Mouse (Mus musculus) megakaryocyte, embryonic 14.5 days (primary cell): ENCODE results near the gene Sema3f. TPM values are rescaled to one million over a fixed set of nuclear protein-coding genes. Genes with fewer than 3 reads are reported as not detected.

Experiments
- H3K27me3 ChIP-seq: replicated peaks from 2 replicates; pipeline ENCODE3; 2012; ENCODE audit warnings: inconsistent platforms
- H3K36me3 ChIP-seq: replicated peaks from 2 replicates; pipeline ENCODE3; 2012; ENCODE audit warnings: low read length, inconsistent platforms, mixed read lengths
- H3K4me1 ChIP-seq: 2 replicates; pipeline ENCODE4 v1.6.1; 2012; ENCODE audit warnings: inconsistent platforms
- H3K4me3 ChIP-seq: replicated peaks from 2 replicates; pipeline ENCODE3; 2012; ENCODE audit warnings: moderate library complexity, mild to moderate bottlenecking, inconsistent platforms
- H3K9me3 ChIP-seq: 2 replicates; pipeline ENCODE4 v1.6.1; 2012; ENCODE audit warnings: inconsistent platforms
- FLI1 ChIP-seq: IDR thresholded peaks from 2 replicates; pipeline ENCODE4 v1.6.1; 2012; ENCODE audit warnings: low read length, inconsistent platforms, mixed read lengths
- GATA1 ChIP-seq: IDR thresholded peaks from 3 replicates; pipeline ENCODE4 v1.6.1; 2012; ENCODE audit warnings: mixed read lengths, low read length, inconsistent platforms, borderline replicate concordance
- polyA plus RNA-seq: library from polyadenylated mRNA; stranded (reverse); fragments of >175 nt; gene quantifications from 2 replicates; pipeline ENCODE4 v1.2.3, GENCODE M21; 2012; ENCODE audit warnings: low replicate concordance; ENCODE audit not compliant: insufficient read depth

Sema3f gene
- polyA plus RNA-seq, 1 experiment: not detected

- H3K36me3 ChIP-seq: peaks cover 29% of the 10 kb centered on the region
- no peaks in the 10 kb centered on the region for H3K9me3 ChIP-seq
- H3K4me3 ChIP-seq: peak overlapping the region; percentile 15
- peaks cover 29% of the 10 kb centered on the region for H3K4me1 ChIP-seq
- H3K27me3 ChIP-seq: peaks cover 46% of the 10 kb centered on the region
- TF ChIP-seq FLI1: no peak
- TF ChIP-seq GATA1: no peak
These were observed 25.3 kb upstream of the Sema3f start for GRCm38 (mm10) chr9:107735356-107736184.

DNA sequence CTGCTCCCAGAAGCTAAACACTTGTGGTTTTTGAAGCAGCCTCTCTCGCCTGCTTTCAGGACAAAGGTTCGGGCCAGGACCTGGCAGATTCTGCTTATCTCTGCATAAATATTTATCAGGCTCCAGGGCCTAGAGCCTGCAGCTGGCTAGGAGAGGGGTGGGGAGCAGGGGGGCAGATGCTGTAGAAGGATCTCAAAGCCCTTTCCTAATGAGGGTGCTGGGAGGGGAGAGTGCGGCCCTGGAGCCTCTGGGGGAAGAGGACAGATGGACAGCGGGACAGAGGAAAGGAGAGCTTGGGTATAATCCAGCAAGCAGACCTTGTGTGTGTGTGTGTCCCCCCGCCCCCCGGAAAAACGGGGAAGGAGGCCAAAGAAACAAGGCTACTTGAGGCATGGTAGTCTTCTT is 24.3 kb upstream of the Sema3f start:
- peaks cover 52% of the 10 kb centered on the region for H3K27me3 ChIP-seq
- H3K4me3 ChIP-seq: no peak overlapping the region
- H3K9me3 ChIP-seq: no peaks in the 10 kb centered on the region
- no peak for TF ChIP-seq GATA1
- no peak for TF ChIP-seq FLI1
- peaks cover 19% of the 10 kb centered on the region for H3K36me3 ChIP-seq
- H3K4me1 ChIP-seq: peaks cover 33% of the 10 kb centered on the region

DNA sequence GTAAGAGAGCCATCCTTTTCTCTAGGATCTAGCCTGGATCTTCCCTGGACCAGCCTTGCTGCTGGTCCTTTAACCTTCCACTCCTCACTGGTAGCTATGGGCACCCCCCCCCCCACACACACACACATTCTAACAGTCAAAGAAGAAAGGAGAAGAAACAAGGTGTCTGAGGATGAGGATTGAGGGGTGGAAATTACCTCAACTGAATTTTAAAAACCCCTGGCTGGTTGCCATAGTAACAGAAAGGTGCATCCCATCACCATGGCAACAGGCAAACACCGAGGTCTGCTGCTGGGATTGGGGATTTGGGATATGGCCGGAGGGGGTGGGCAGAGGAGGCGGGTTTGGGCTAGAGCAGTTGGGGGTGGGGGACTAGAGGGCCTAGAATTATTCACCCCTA is 19.4 kb upstream of the Sema3f start:
- H3K4me1 ChIP-seq: peaks cover 43% of the 10 kb centered on the region
- TF ChIP-seq GATA1: no peak
- TF ChIP-seq FLI1: no peak
- no peaks in the 10 kb centered on the region for H3K9me3 ChIP-seq
- H3K36me3 ChIP-seq: no peaks in the 10 kb centered on the region
- no peak overlapping the region for H3K4me3 ChIP-seq
- peaks cover 60% of the 10 kb centered on the region for H3K27me3 ChIP-seq

DNA sequence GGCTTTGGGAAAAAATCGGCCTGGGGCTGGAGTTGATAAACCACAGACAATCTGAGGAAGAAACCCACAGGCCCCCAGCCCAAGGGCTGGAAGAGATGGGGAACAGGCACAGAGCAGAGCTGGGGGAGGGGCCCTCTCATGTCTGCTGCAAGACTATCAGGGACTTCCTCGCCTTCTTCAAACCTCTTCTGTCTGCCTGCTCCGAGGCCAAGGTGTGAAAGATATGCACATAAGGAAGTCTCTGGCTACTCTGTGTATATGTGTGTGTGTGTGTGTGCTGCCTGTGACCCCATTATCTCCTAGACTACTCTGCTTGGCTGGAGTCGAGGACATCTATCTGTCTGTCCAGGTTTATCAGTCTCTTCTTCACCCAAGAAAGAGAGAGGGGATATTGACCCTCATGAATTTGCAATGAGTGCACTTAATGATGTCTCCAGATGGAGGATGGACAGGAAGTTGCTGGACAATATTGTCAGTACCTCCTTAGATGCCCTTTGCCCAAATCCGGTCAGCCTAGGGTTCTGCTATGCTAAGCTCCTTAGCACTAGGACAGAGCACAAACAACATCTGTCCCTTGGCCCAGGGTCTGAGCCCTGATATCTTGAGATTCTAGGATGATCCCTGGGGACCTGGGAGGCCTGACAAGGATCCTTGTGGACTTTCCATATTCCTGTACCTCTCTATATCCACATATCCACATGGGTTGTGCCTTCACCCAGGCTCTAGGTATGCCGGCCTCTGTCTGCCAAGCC is 18.8 kb upstream of the Sema3f start:
- H3K27me3 ChIP-seq: peaks cover 54% of the 10 kb centered on the region
- TF ChIP-seq FLI1 (no peak), GATA1 (no peak)
- H3K4me1 ChIP-seq: peaks cover 43% of the 10 kb centered on the region
- H3K9me3 ChIP-seq: no peaks in the 10 kb centered on the region
- no peak overlapping the region for H3K4me3 ChIP-seq
- no peaks in the 10 kb centered on the region for H3K36me3 ChIP-seq

DNA sequence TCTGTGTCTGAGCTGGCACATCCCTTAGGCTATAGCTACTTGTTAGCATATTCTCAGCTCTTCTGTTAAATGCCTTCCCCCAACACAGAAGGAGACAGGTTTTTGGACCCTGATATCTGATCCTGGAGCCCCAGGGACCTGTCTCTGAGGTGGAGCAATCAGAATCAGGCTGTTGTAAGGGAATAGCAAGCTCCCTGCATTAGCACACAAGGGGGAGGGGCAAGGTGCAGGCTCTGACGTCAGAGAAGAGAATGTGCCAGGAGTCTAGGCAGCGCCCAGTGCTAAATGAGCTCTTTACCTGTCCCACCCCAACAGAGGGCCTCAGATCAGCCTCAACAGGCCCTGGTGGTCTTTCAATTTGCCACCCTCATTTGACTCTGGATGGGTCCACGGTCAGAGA is 16.8 kb upstream of the Sema3f start:
- Histone ChIP-seq H3K4me3 (no peak overlapping the region), H3K4me1 (peaks cover 56% of the 10 kb centered on the region), H3K36me3 (no peaks in the 10 kb centered on the region), H3K9me3 (no peaks in the 10 kb centered on the region), H3K27me3 (peaks cover 57% of the 10 kb centered on the region)
- TF ChIP-seq FLI1 (no peak), GATA1 (no peak)

- H3K27me3 ChIP-seq: peaks cover 61% of the 10 kb centered on the region
- H3K4me1 ChIP-seq: peaks cover 63% of the 10 kb centered on the region
- no peak overlapping the region for H3K4me3 ChIP-seq
- H3K9me3 ChIP-seq: no peaks in the 10 kb centered on the region
- H3K36me3 ChIP-seq: no peaks in the 10 kb centered on the region
- no peak for TF ChIP-seq FLI1
- no peak for TF ChIP-seq GATA1
These were observed 14.5 kb upstream of the Sema3f start for GRCm38 (mm10) chr9:107724796-107725195.

DNA sequence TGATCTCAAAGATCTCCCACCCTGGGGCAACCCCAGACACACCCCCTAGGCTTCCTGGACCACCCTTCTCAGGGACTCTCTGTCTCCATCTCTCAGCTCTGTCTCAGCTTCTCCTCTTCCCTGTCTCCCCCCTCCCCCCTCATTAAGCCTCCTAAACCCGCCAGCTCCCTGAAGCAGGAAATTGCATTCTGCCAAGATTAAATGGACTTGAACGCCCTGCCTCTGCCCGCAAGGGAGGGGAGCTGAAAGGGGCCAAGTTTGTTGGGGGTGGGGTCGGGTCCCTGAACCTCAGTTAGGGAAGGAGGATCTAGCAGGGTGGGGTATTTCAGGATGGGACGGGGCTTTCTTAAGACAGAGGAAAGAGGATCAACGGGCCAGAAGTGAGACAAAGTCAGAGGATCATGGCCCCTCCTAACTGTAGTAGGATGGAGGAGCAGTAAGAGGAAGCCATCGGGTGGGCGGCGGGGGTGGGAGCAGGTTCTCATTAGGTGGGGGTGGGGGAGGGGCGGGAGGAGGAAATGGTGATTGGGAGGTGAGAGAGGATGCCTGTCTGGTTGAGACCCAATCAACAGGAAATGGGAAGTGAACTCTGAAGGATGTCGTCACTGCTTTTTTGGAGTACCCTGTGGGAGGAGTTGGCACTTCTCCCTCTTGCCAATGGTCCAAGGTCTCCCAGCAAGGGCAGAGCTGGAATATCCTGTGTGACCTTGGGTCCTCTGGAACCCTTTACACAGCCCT is 13.7 kb upstream of the Sema3f start:
- Histone ChIP-seq H3K27me3 (peaks cover 61% of the 10 kb centered on the region), H3K4me1 (peaks cover 61% of the 10 kb centered on the region), H3K9me3 (no peaks in the 10 kb centered on the region), H3K36me3 (no peaks in the 10 kb centered on the region), H3K4me3 (peak overlapping the region; percentile 69)
- TF ChIP-seq GATA1 (no peak), FLI1 (no peak)

GRCm38 (mm10) chr9:107723292-107723691 is 13.0 kb upstream of the Sema3f start:
- Histone ChIP-seq H3K27me3 (peaks cover 60% of the 10 kb centered on the region), H3K9me3 (no peaks in the 10 kb centered on the region), H3K4me3 (no peak overlapping the region), H3K36me3 (no peaks in the 10 kb centered on the region), H3K4me1 (peaks cover 58% of the 10 kb centered on the region)
- TF ChIP-seq FLI1 (no peak), GATA1 (no peak)

- peaks cover 26% of the 10 kb centered on the region for H3K4me1 ChIP-seq
- TF ChIP-seq GATA1 (no peak), FLI1 (no peak)
- peaks cover 81% of the 10 kb centered on the region for H3K27me3 ChIP-seq
- no peaks in the 10 kb centered on the region for H3K9me3 ChIP-seq
- H3K36me3 ChIP-seq: no peaks in the 10 kb centered on the region
- H3K4me3 ChIP-seq: no peak overlapping the region
These were observed 8.7 kb upstream of the Sema3f start for GRCm38 (mm10) chr9:107718781-107719540.

- Histone ChIP-seq H3K36me3 (no peaks in the 10 kb centered on the region), H3K9me3 (no peaks in the 10 kb centered on the region), H3K27me3 (peaks cover 83% of the 10 kb centered on the region), H3K4me1 (peaks cover 12% of the 10 kb centered on the region), H3K4me3 (no peak overlapping the region)
- no peak for TF ChIP-seq GATA1
These were observed 6.7 kb upstream of the Sema3f start for GRCm38 (mm10) chr9:107716951-107717350.
